Mouse (Mus musculus) liver, embryonic 14.5 days (tissue): ENCODE measurements around the gene Banp. TPM values are rescaled to one million over a fixed set of nuclear protein-coding genes. Genes with fewer than 3 reads are reported as not detected.

ENCODE experiments used
- ATAC-seq: fragments of 200-750 bp; cut with Nextera tagmentation; 2 replicates; pipeline ENCODE4 v1.8.0; 2017; ENCODE audit warnings: moderate number of reproducible peaks, mild to moderate bottlenecking, moderate library complexity; ENCODE audit not compliant: insufficient read depth
- DNase-seq, 3 experiments: peaks; one replicate each; pipeline ENCODE4 v3.0.0-alpha.2; 2012 to 2013; ENCODE audit warnings: low read depth in 3 of 3, low spot score in 3 of 3
- H3K27ac ChIP-seq: fragments of 300-500 bp; sonication (generic); 2 replicates; pipeline ENCODE4 v1.5.1; 2014; ENCODE audit warnings: moderate library complexity, mild to moderate bottlenecking, control low read depth, inconsistent platforms
- H3K27me3 ChIP-seq: fragments of 300-500 bp; sonication (generic); 2 replicates; pipeline ENCODE4 v1.6.1; 2014; ENCODE audit warnings: mild to moderate bottlenecking, low read length, moderate library complexity; ENCODE audit not compliant: control insufficient read depth, insufficient read depth
- H3K36me3 ChIP-seq: fragments of 300-500 bp; sonication (generic); replicated peaks from 2 replicates; pipeline ENCODE4 v1.6.1; 2014; ENCODE audit warnings: low read depth; ENCODE audit not compliant: control insufficient read depth, insufficient read depth
- H3K4me1 ChIP-seq, 2 experiments: fragments of 200-500 bp in 1 of 2; fragments of 300-500 bp in 1 of 2; sonication (generic) in 1 of 2; replicated peaks; 2 replicates each; pipeline ENCODE4 v1.6.1; 2012 to 2014; ENCODE audit warnings: antibody characterized with exemption in 1 of 2, inconsistent platforms in 1 of 2, low read length in 1 of 2; ENCODE audit not compliant: control insufficient read depth in 2 of 2, insufficient read depth in 2 of 2
- H3K4me2 ChIP-seq: fragments of 300-500 bp; sonication (generic); 2 replicates; pipeline ENCODE4 v1.6.1; 2014; ENCODE audit warnings: low read depth, mild to moderate bottlenecking, control low read depth, moderate library complexity
- H3K4me3 ChIP-seq, 2 experiments: fragments of 200-500 bp in 1 of 2; fragments of 300-500 bp in 1 of 2; sonication (generic) in 1 of 2; 2 replicates each; pipeline ENCODE4 v1.5.1; 2012 to 2014; ENCODE audit warnings: low read depth in 2 of 2, low read length in 2 of 2, mild to moderate bottlenecking in 2 of 2, control low read depth in 1 of 2, inconsistent platforms in 1 of 2, moderate library complexity in 1 of 2; ENCODE audit not compliant: insufficient read depth in 1 of 2
- H3K9ac ChIP-seq: fragments of 300-500 bp; sonication (generic); replicated peaks from 2 replicates; pipeline ENCODE4 v1.6.1; 2014; ENCODE audit warnings: mild to moderate bottlenecking, control low read depth, moderate library complexity
- H3K9me3 ChIP-seq: fragments of 300-500 bp; sonication (generic); 2 replicates; pipeline ENCODE4 v1.6.1; 2016; ENCODE audit warnings: low read length, mixed read lengths; ENCODE audit not compliant: control insufficient read depth
- CTCF ChIP-seq: IDR thresholded peaks from 2 replicates; pipeline ENCODE4 v1.5.1; 2016; ENCODE audit warnings: antibody characterized with exemption, low read depth, control low read depth
- EP300 ChIP-seq: IDR thresholded peaks from 2 replicates; pipeline ENCODE4 v1.6.1; 2016; ENCODE audit warnings: antibody characterized with exemption, low read depth
- WGBS: fragments of 180-500 bp; shearing (Covaris S2); extraction: QIAGEN DNeasy Blood & Tissue Kit; methylation state at CpG from one replicate; pipeline ENCODE4 v1.1.7; 2014; ENCODE audit not compliant: insufficient replicate concordance; 5-methylcytosine and 5-hydroxymethylcytosine counted together
- polyA plus RNA-seq, 2 experiments: library from polyadenylated mRNA; depleted of rRNA in 1 of 2; stranded (reverse) in 1 of 2; unstranded in 1 of 2; fragments of >200 nt; fragmentation: Nextera tagmentation in 1 of 2; extraction: Ambion mirVana in 1 of 2; gene quantifications; 2 replicates each; pipeline versions ENCODE4 v1.2.1 to v1.2.3; 2012 to 2014

Gene Banp
- polyA plus RNA-seq, 2 experiments: 13.6 to 20.8 TPM

- Histone ChIP-seq H3K36me3 (peaks cover 1% of the 10 kb centered on the region; the same call in 1 of the 2 replicates), H3K27me3 (no peaks in the 10 kb centered on the region), H3K9me3 (no peaks in the 10 kb centered on the region), H3K4me2 (no peak overlapping the region), H3K4me3 (no peak overlapping the region), H3K4me1 (no peaks in the 10 kb centered on the region), H3K27ac (no peak overlapping the region), H3K9ac (no peak overlapping the region)
- 89% methylated on average over 1 of the region's 1 CpGs for WGBS
- TF ChIP-seq CTCF (no peak), EP300 (no peak)
- DNase-seq: no peak
- ATAC-seq: no peak
Measured at GRCm38 (mm10) chr8:122019162-122019561, 69.6 kb downstream of the Banp start.

DNA sequence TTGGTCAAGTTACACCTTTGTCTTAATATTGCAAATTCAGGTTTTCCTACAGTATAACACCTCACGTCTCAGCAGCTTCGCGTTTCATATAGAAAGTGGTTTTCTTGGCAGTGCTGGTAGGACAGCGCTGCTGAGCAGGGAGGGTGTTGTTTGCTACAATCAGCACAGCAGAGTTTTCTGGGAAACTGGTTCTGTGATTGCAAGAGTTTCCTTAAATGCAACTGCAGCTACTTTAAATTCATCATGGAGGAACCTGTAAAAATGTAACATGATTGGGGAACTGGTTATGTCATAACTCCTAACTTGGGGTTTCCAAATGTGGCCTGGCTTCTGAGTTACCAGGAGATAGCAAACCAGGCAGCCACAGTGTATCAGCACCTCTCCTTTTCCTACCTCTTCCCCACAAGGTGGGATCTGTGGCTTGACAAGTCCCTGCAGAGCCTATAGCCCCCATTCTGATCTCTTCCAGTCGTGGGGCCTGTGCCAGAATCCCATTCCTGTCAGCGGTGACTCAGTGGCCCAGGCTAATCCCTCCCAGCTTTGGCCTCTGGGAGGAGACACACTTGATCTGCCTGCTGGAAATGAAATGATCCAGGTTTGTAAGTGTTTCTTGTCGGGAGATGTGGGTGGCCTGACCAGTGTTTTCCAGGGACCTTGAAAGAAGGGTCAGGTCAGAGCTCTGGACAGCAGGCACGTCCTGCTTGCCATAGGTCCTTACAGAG, 70.7 kb downstream of the Banp start:
- 83% methylated on average over 8 of the region's 8 CpGs for WGBS
- peaks cover 3% of the 10 kb centered on the region; the same call in 1 of the 2 replicates for H3K36me3 ChIP-seq
- ATAC-seq: no peak

DNA sequence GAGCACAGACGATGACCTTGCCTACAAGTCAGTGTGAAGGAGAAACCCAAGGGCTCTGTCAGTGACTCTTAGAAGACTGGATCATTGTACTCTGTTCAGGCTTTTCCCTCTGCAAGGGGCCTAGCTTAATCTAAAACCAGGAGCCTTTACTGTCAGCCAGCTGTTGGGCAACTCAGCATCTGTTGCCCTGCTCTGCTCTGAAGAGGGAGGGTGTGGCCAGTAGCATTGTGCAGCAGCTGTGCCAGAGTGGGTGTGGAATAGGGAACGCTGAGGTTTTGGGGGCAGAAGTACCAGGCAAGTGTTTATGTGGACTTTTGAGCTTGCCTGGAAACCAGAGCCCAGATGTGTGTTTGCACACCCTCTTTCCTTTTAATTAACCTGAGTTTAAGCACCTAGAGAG, 72.2 kb downstream of the Banp start:
- Histone ChIP-seq H3K27me3 (no peaks in the 10 kb centered on the region), H3K4me1 (no peaks in the 10 kb centered on the region), H3K36me3 (peaks cover 9% of the 10 kb centered on the region), H3K9me3 (no peaks in the 10 kb centered on the region), H3K27ac (no peak overlapping the region), H3K4me2 (no peak overlapping the region), H3K9ac (no peak overlapping the region), H3K4me3 (no peak overlapping the region)
- TF ChIP-seq EP300 (no peak), CTCF (no peak)
- ATAC-seq (no peak), DNase-seq (no peak)
- 67% methylated on average over 2 of the region's 2 CpGs for WGBS

More for the DNA sequence above, 70.7 kb downstream of the Banp start:
- Histone ChIP-seq H3K4me1 (no peaks in the 10 kb centered on the region), H3K27ac (no peak overlapping the region), H3K9ac (no peak overlapping the region), H3K9me3 (no peaks in the 10 kb centered on the region), H3K4me3 (no peak overlapping the region), H3K4me2 (no peak overlapping the region), H3K27me3 (no peaks in the 10 kb centered on the region)
- TF ChIP-seq CTCF: no peak
- TF ChIP-seq EP300: no peak
- no peak for DNase-seq

GRCm38 (mm10) chr8:122022274-122022673, 72.7 kb downstream of the Banp start:
- no peak for DNase-seq

GRCm38 (mm10) chr8:122022705-122023104, 73.2 kb downstream of the Banp start:
- no peak overlapping the region for H3K4me2 ChIP-seq
- no peaks in the 10 kb centered on the region for H3K9me3 ChIP-seq
- no peaks in the 10 kb centered on the region for H3K27me3 ChIP-seq
- no peak for ATAC-seq
- TF ChIP-seq CTCF (no peak), EP300 (no peak)
- H3K4me3 ChIP-seq: no peak overlapping the region
- H3K36me3 ChIP-seq: peaks cover 9% of the 10 kb centered on the region
- H3K4me1 ChIP-seq: no peaks in the 10 kb centered on the region
- H3K27ac ChIP-seq: no peak overlapping the region
- DNase-seq: no peak
- 60% methylated on average over 4 of the region's 4 CpGs for WGBS
- no peak overlapping the region for H3K9ac ChIP-seq

More at GRCm38 (mm10) chr8:122022274-122022673, 72.7 kb downstream of the Banp start:
- WGBS: 73% methylated on average over 6 of the region's 6 CpGs
- no peak for ATAC-seq
- Histone ChIP-seq H3K36me3 (peaks cover 9% of the 10 kb centered on the region), H3K27me3 (no peaks in the 10 kb centered on the region), H3K4me3 (no peak overlapping the region), H3K9me3 (no peaks in the 10 kb centered on the region), H3K27ac (no peak overlapping the region), H3K9ac (no peak overlapping the region), H3K4me1 (no peaks in the 10 kb centered on the region), H3K4me2 (no peak overlapping the region)
- TF ChIP-seq EP300: no peak
- TF ChIP-seq CTCF: no peak
